Mouse (Mus musculus) 3134 (cell line): Measurements from ENCODE around the gene Plscr5.

Experiments used
- DNase-seq: peaks from one replicate; pipeline ENCODE4 v3.0.0-alpha.2; 2011; ENCODE audit warnings: low spot score; ENCODE audit not compliant: insufficient read length; ENCODE audit errors: extremely low read depth

The Plscr5 gene

DNA sequence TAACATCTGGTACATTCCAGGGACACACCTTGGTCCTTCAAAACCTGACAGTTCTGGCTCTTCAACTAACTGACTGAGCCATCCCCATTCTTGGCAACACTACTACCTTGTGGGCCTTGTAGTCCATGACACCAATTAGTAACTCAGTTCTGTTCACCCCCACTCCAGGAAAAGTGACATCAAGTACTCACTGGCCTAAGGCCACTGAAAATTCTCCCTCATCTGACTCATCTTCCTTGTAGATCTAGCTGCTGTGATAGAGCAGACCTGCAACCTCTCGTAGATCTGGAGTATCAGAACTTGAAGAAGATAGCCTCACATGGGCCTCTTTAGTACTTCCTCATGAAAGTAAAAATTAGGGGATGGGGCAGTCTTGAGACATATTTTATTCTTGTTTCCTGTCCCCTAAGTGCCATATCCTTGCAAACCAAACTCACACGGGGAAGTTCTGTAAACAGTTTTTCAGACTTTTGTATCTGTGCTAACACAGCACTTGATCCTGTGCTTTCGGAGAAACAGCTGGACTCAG lies 33.5 kb downstream of the Plscr5 start:
- no peak for DNase-seq

- DNase-seq = no peak
Observed at GRCm38 (mm10) chr9:92226795-92227194, 34.1 kb downstream of the Plscr5 start.

GRCm38 (mm10) chr9:92228867-92229832 lies 36.4 kb downstream of the Plscr5 start:
- no peak for DNase-seq

DNA sequence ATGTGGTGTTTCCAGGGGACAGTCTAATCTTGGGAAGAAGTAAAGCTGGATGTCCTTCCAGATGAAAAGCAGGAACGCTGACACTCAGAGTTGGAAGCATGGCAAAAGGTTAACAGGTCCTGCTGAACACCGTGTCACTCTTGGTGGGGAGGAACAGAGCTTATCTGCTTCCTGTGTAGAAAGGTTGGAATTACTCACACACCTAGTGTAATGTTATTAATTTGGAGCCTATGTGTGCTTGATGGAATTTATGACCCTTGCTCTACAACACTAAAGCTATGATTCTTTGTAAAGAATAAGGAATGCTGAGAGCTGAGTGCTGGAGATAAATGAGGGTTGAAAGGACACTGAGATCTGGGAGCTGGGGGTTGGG lies 37.1 kb downstream of the Plscr5 start:
- DNase-seq = no peak

- DNase-seq = no peak
Observed at GRCm38 (mm10) chr9:92234901-92235458, 42.2 kb downstream of the Plscr5 start.

DNA sequence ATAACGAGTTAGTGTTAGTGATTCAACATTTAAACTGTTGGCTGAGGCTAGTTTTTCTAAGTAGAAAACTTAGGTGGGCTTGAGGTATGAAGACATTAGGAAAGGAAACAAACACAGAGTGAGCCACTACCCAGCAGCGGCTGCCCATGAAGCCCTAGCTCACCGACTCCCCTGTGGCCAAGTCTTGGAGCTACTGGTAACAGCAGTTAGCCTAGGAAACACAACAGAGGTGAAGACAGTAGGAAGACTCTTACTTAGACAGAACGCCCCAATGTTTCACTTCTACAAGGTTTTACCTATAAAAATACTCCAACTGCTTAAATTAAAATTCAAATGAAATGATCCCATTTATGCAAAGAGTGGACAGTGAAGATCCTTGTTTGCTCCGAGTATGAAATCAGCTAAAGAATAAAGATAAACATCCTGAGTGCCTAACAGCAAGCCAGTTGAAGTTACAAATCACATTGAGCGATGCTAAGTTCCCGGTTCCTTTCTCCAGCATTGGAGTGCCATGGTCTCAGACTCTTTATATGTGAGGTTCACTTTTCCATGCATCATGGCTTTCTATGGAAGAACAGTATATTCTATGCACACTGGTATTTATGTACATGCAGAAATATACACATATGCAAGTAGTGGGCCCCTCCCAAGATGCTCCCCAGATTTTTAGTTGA lies 56.2 kb downstream of the Plscr5 start:
- no peak for DNase-seq

DNA sequence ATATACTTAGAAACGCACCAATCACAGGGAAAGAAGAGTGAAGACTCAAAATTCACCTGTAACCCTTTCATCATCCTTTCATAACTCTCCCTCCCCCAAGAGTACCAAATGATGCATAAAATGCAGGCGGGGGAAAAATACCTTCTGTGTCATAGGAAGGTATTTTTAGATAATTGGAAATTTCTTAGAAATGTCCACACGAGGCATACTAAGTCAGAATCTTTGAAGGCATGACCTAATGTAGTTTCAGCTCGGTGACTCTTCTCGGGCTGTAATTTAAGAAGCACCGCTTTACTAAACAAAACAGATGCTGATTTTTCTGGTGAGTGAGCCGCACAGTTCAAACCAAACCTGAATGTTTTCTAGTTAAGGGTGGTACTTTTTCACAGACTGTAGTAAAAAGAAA lies 56.7 kb downstream of the Plscr5 start, which contains the start of gene Plscr1:
TSS of gene Plscr1 (plus strand) at position 304 of the 406 bp plus-strand sequence.
- no peak for DNase-seq

- peak; percentile 96 for DNase-seq
Observed at GRCm38 (mm10) chr9:92249987-92250772, 57.4 kb downstream of the Plscr5 start.

DNA sequence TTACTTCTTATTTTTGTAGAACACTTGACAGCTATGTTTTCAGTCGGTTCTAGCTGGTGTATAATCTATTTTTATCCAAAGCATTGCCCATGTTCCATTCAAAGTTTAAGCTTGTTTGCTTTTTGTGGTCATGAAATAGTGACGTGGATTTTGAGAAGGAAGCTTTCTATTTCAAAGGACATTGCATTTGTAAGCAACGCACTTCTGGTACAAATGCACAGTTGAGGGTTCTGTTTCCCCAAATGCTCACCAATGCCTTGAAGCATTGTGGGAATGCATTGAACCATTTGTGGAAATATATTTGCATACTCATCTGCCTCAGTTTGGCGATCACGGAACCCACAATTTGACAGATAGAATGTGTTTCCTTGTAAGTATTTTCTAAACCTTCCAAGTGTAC lies 60.0 kb downstream of the Plscr5 start:
- DNase-seq = no peak

DNA sequence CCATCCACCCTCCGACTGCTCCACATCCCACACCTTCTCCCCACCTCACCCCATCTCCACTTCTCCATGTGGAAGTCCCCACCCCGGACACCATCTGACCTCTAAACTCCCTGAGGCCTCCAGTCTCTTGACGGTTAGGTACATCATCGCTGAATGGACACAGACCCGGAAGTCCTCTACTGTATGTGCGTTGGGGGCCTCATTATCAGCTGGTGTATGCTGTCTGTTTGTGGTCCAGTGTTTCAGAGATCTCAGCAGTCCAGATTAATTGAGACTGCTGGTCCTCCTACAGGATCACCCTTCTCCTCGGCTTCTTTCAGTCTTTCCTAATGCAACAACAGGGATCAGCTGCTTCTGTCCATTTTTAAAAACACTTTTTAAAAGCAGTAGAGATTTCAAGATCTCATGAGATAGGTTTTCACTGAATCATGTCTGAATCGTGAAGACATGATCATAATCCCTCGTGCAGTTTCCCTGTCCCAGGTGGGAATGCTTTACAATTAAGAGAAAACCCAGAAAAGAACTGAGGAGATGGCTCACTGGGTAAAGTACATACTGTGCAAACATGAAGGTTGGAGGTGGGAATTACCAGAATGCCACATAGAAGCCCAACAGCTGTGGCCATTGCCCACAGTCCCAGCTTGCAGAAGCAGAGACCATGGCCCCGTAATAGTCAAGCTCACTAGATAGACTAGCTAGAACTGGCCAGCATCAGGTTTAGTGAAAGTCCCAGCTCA lies 61.0 kb downstream of the Plscr5 start:
- no peak for DNase-seq
